Mouse (Mus musculus): ENCODE results near the gene Pex7.

DNA sequence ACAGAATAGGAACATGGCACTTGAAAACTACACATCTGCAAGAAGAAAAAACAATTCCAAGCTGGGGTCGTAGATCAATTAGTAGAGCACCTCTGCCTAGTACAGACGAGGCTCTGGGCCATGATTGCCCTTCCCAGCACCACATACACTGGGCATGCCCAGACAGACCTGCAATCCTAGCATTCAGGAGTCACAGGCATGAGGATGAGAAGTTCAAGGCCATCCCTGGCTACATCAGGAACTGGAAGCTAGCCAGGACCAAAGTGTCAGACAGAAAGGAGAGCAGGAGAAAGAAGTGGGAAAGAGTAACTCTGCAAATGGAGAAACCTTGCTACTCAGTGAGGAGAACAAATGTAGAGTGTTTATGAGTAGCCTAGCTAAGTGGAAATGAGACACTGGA is 7.3 kb downstream of the Pex7 start:
- TF ChIP-seq POLR2A (IDR thresholded peaks at IDR 0.05; ENCODE audit: control insufficient read depth, extremely low read depth, insufficient read depth, low read length, poor library complexity): no peak
- TF ChIP-seq CTCF (IDR thresholded peaks at IDR 0.05; ENCODE audit: borderline replicate concordance, control insufficient read depth, extremely low read depth, insufficient read depth, low read length, poor library complexity): no peak
